Mouse (Mus musculus): ENCODE results near the gene Btbd35f6. TPM values are rescaled to one million over a fixed set of nuclear protein-coding genes. Genes with fewer than 3 reads are reported as not detected.
"Not testable (repeated sequence)": the region's sequence is repeated elsewhere in the genome, so short reads cannot be mapped to it uniquely, and the experiment has no call there.

Btbd35f6 gene
- total RNA-seq (2014; rRNA removed) (not detected in 2 replicates), polyA plus RNA-seq (2015; fragmentation: Nextera tagmentation; extraction: Ambion mirVana) (not detected in 2 replicates)

DNA sequence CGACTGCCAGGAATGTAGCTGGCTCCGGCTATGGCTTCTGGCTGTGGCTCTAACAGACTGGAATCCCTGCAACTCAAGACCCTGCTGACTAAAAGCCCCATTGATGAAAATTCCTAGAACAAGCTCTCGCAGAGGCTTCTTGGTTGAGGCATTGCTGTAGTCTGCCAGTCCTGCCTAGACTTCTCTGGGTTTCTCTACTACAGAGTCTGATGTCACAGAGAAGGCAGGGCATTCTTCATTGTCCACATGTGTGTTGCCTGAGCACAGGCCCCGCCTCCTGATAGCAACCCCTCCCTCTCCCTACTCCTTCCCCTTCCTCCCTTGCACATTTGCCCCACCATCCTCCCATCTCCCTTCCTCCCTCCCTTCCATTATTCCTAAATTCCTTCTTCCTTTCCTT lies at the start of gene Btbd35f6:
Gene Btbd35f6 (minus strand): TSS at position 101 of the 400 bp plus-strand sequence.
- H3K4me2 ChIP-seq (ENCODE audit: low read depth, low read length, poor library complexity, severe bottlenecking); H3K27ac ChIP-seq (ENCODE audit: low read depth, low read length); H3K9me3 ChIP-seq (ENCODE audit: low read length); H3K36me3 ChIP-seq (ENCODE audit: insufficient read depth, low read length); ATAC-seq (ENCODE audit: low FRiP score); H3K4me1 ChIP-seq (ENCODE audit: insufficient read depth, low read length); H3K4me3 ChIP-seq (ENCODE audit: low read depth, low read length); H3K9ac ChIP-seq (replicated peaks; ENCODE audit: low read length, poor library complexity, severe bottlenecking); H3K27me3 ChIP-seq (ENCODE audit: insufficient read depth, low read length); DNase-seq (ENCODE audit: low spot score): not testable (repeated sequence)
- WGBS: 100% methylated on average over 1 of the region's 4 CpGs

GRCm38 (mm10) chrX:33986716-33987115 lies 30.4 kb upstream of the Btbd35f6 start, which contains the start of gene Gm21870:
Gene Gm21870, minus strand, starts transcription at chrX:33986816.
- not testable (repeated sequence) for DNase-seq (ENCODE audit: low spot score); H3K27me3 ChIP-seq (ENCODE audit: insufficient read depth, low read length); H3K27ac ChIP-seq (ENCODE audit: low read depth, low read length); H3K4me3 ChIP-seq (ENCODE audit: low read depth, low read length); H3K9me3 ChIP-seq (ENCODE audit: low read length); ATAC-seq (ENCODE audit: low FRiP score); H3K4me1 ChIP-seq (ENCODE audit: insufficient read depth, low read length); H3K4me2 ChIP-seq (ENCODE audit: low read depth, low read length, poor library complexity, severe bottlenecking); H3K36me3 ChIP-seq (ENCODE audit: insufficient read depth, low read length); H3K9ac ChIP-seq (replicated peaks; ENCODE audit: low read length, poor library complexity, severe bottlenecking)

DNA sequence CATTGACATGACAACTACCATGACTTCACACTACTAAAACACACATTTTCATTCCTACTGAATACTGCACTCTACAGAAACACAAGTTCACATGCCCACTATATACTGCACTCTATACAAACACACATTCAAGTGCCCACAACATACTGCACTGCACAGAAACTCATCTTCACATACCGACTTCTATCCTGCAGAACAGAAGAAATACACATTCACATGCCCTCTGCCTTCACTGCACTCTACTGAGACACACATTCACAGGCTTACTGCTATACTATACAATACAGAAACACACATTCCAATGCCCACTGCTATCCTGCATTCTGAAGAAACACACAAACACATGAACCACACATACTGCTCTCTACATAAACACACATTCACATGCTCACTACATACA lies 26.1 kb downstream of the Btbd35f6 start:
- not testable (repeated sequence) for H3K27ac ChIP-seq (ENCODE audit: low read depth, low read length); H3K4me3 ChIP-seq (ENCODE audit: low read depth, low read length); H3K27me3 ChIP-seq (ENCODE audit: insufficient read depth, low read length); ATAC-seq (ENCODE audit: low FRiP score); DNase-seq (ENCODE audit: low spot score); H3K9ac ChIP-seq (replicated peaks; ENCODE audit: low read length, poor library complexity, severe bottlenecking); H3K4me2 ChIP-seq (ENCODE audit: low read depth, low read length, poor library complexity, severe bottlenecking); H3K36me3 ChIP-seq (ENCODE audit: insufficient read depth, low read length); H3K4me1 ChIP-seq (ENCODE audit: insufficient read depth, low read length)
- WGBS: no CpG with 5 or more reads among the region's 1 CpGs
- H3K9me3 ChIP-seq (ENCODE audit: low read length): peaks cover 24% of the 10 kb centered on the region

- WGBS: 80% methylated on average over 4 of the region's 4 CpGs
- not testable (repeated sequence) for ATAC-seq (ENCODE audit: low FRiP score); H3K9ac ChIP-seq (replicated peaks; ENCODE audit: low read length, poor library complexity, severe bottlenecking); H3K4me1 ChIP-seq (ENCODE audit: insufficient read depth, low read length); H3K36me3 ChIP-seq (ENCODE audit: insufficient read depth, low read length); H3K27ac ChIP-seq (ENCODE audit: low read depth, low read length); H3K4me2 ChIP-seq (ENCODE audit: low read depth, low read length, poor library complexity, severe bottlenecking); H3K27me3 ChIP-seq (ENCODE audit: insufficient read depth, low read length); DNase-seq (ENCODE audit: low spot score); H3K4me3 ChIP-seq (ENCODE audit: low read depth, low read length)
- H3K9me3 ChIP-seq (ENCODE audit: low read length): peaks cover 24% of the 10 kb centered on the region
Measured at GRCm38 (mm10) chrX:33928225-33928624, 28.1 kb downstream of the Btbd35f6 start.

GRCm38 (mm10) chrX:33926344-33926743 lies 30.0 kb downstream of the Btbd35f6 start:
- no CpG with 5 or more reads among the region's 1 CpGs for WGBS
- H3K4me3 ChIP-seq (ENCODE audit: low read depth, low read length); H3K27ac ChIP-seq (ENCODE audit: low read depth, low read length); DNase-seq (ENCODE audit: low spot score); H3K36me3 ChIP-seq (ENCODE audit: insufficient read depth, low read length); ATAC-seq (ENCODE audit: low FRiP score); H3K4me1 ChIP-seq (ENCODE audit: insufficient read depth, low read length); H3K4me2 ChIP-seq (ENCODE audit: low read depth, low read length, poor library complexity, severe bottlenecking); H3K27me3 ChIP-seq (ENCODE audit: insufficient read depth, low read length); H3K9ac ChIP-seq (replicated peaks; ENCODE audit: low read length, poor library complexity, severe bottlenecking): not testable (repeated sequence)
- H3K9me3 ChIP-seq (ENCODE audit: low read length): peaks cover 24% of the 10 kb centered on the region

DNA sequence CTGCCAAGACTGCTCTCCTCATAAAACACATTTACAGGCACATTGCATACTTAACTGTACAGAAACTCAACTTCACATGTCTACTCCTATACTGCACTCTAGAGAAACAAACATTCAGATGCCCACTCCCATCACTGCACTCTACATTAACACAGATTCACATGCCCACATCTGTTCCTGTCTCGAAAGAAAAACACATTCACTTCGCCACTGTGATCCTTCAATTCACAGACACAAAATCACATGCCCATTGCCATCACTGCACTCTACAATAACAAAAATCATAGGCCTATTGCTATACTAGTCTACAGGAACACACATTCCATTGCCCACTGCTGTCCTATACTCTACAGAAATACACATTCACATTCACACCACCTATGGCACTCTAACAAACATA lies 30.9 kb downstream of the Btbd35f6 start:
- WGBS: 78% methylated on average over 2 of the region's 2 CpGs
- H3K27ac ChIP-seq (ENCODE audit: low read depth, low read length); H3K9ac ChIP-seq (replicated peaks; ENCODE audit: low read length, poor library complexity, severe bottlenecking); ATAC-seq (ENCODE audit: low FRiP score); H3K36me3 ChIP-seq (ENCODE audit: insufficient read depth, low read length); H3K27me3 ChIP-seq (ENCODE audit: insufficient read depth, low read length); H3K4me3 ChIP-seq (ENCODE audit: low read depth, low read length); DNase-seq (ENCODE audit: low spot score); H3K4me1 ChIP-seq (ENCODE audit: insufficient read depth, low read length); H3K4me2 ChIP-seq (ENCODE audit: low read depth, low read length, poor library complexity, severe bottlenecking): not testable (repeated sequence)
- peaks cover 21% of the 10 kb centered on the region for H3K9me3 ChIP-seq (ENCODE audit: low read length)

Other genes starting within 250 kb of the Btbd35f6 start
- gene Gm21870, start 30.3 kb upstream of the Btbd35f6 start, total RNA-seq (2014; rRNA removed): not detected in 2 replicates
- gene Gm21870, start 30.3 kb upstream of the Btbd35f6 start, polyA plus RNA-seq (2015; fragmentation: Nextera tagmentation; extraction: Ambion mirVana): not detected in 2 replicates
- not detected in 2 replicates for gene Btbd35f9, start 205.0 kb upstream of the Btbd35f6 start, total RNA-seq (2014; rRNA removed)
- gene Btbd35f9, start 205.0 kb upstream of the Btbd35f6 start, polyA plus RNA-seq (2015; fragmentation: Nextera tagmentation; extraction: Ambion mirVana): not detected in 2 replicates

Measured in midbrain, postnatal 0 days (tissue).